Mouse (Mus musculus): ENCODE measurements around the gene Lsm10.

GRCm38 (mm10) chr4:126103057-126103581 is 6.7 kb downstream of the Lsm10 start:
- TF ChIP-seq CTCF (IDR thresholded peaks at IDR 0.05; ENCODE audit: low read depth), result no peak
- TF ChIP-seq EP300 (IDR thresholded peaks at IDR 0.05; ENCODE audit: low read depth), result peak; percentile 55
